Mouse (Mus musculus) CH12.LX (cell line): ENCODE results near the gene Tlk2. TPM values are rescaled to one million over a fixed set of nuclear protein-coding genes. Genes with fewer than 3 reads are reported as not detected.

Experiments
- DNase-seq: peaks from one replicate; pipeline ENCODE4 v3.0.0-alpha.2; 2013; ENCODE audit errors: extremely low read depth
- H3K27ac ChIP-seq: 2 replicates; pipeline ENCODE4 v1.5.1; 2012; ENCODE audit warnings: low read depth, mild to moderate bottlenecking, control low read depth, moderate library complexity; ENCODE audit not compliant: insufficient read depth
- H3K27me3 ChIP-seq: replicated peaks from 2 replicates; pipeline ENCODE3; 2012; ENCODE audit warnings: inconsistent platforms
- H3K36me3 ChIP-seq, 2 experiments: replicated peaks in 1 of 2; 2 replicates each; pipeline versions ENCODE3 to v1.6.1; 2012; ENCODE audit warnings: inconsistent platforms in 1 of 2, low read length in 1 of 2, mild to moderate bottlenecking in 1 of 2, mixed read lengths in 1 of 2, moderate library complexity in 1 of 2; ENCODE audit not compliant: control insufficient read depth in 1 of 2, insufficient read depth in 1 of 2
- H3K4me1 ChIP-seq, 2 experiments: 2 replicates each; pipeline ENCODE4 v1.6.1; 2012; ENCODE audit warnings: inconsistent platforms in 1 of 2, moderate library complexity in 1 of 2; ENCODE audit not compliant: insufficient read depth in 2 of 2, control insufficient read depth in 1 of 2
- H3K4me2 ChIP-seq: 2 replicates; pipeline ENCODE4 v1.6.1; 2012; ENCODE audit warnings: low read depth, mild to moderate bottlenecking, control low read depth; ENCODE audit not compliant: poor library complexity, insufficient read depth, severe bottlenecking
- H3K4me3 ChIP-seq, 3 experiments: fragments of 150-350 bp in 1 of 3; sonication (generic) in 1 of 3; replicated peaks in 1 of 3; 2 replicates each; pipeline versions ENCODE3 to v1.5.1; 2011 to 2012; ENCODE audit warnings: low read depth in 2 of 3, low read length in 2 of 3, mild to moderate bottlenecking in 2 of 3, moderate library complexity in 2 of 3, control low read depth in 1 of 3, improper control_type of control experiment in 1 of 3, inconsistent platforms in 1 of 3, mixed read lengths in 1 of 3; ENCODE audit not compliant: poor library complexity in 1 of 3
- H3K79me2 ChIP-seq: replicated peaks from 2 replicates; pipeline ENCODE4 v1.6.1; 2012; ENCODE audit warnings: mild to moderate bottlenecking, moderate library complexity; ENCODE audit not compliant: control insufficient read depth, poor library complexity, insufficient read depth, severe bottlenecking; ENCODE audit errors: extremely low read depth
- H3K9ac ChIP-seq: 2 replicates; pipeline ENCODE4 v1.6.1; 2012; ENCODE audit warnings: low read depth, mild to moderate bottlenecking, control low read depth, moderate library complexity; ENCODE audit not compliant: insufficient read depth
- H3K9me3 ChIP-seq: replicated peaks from 2 replicates; pipeline ENCODE3; 2012; ENCODE audit warnings: low read length, inconsistent platforms, mixed read lengths
- BHLHE40 ChIP-seq: IDR thresholded peaks from 2 replicates; pipeline ENCODE4 v1.6.1; 2011; ENCODE audit warnings: mild to moderate bottlenecking, low read depth, low read length, improper control_type of control experiment
- E2F4 ChIP-seq: IDR thresholded peaks from 2 replicates; pipeline ENCODE4 v1.6.1; 2011; ENCODE audit warnings: low read depth, low read length, improper control_type of control experiment; ENCODE audit not compliant: insufficient replicate concordance
- EP300 ChIP-seq: IDR thresholded peaks from 2 replicates; pipeline ENCODE4 v1.6.1; 2011; ENCODE audit warnings: low read length, improper control_type of control experiment
- HCFC1 ChIP-seq: IDR thresholded peaks from 2 replicates; pipeline ENCODE4 v1.6.1; 2012; ENCODE audit warnings: low read depth, mild to moderate bottlenecking, inconsistent platforms, low read length, improper control_type of control experiment
- JUND ChIP-seq: conservative IDR thresholded peaks from 2 replicates; pipeline ENCODE4 v1.6.1; 2011; ENCODE audit warnings: low read depth, low read length, improper control_type of control experiment
- KAT2A ChIP-seq: IDR thresholded peaks from 2 replicates; pipeline ENCODE4 v1.6.1; 2012; ENCODE audit warnings: low read length, improper control_type of control experiment, inconsistent platforms; ENCODE audit not compliant: insufficient replicate concordance
- MAFK ChIP-seq: IDR thresholded peaks from 2 replicates; pipeline ENCODE4 v1.6.1; 2011; ENCODE audit warnings: low read length, improper control_type of control experiment; ENCODE audit not compliant: insufficient replicate concordance
- MEF2A ChIP-seq: IDR thresholded peaks from 2 replicates; pipeline ENCODE4 v1.6.1; 2014; ENCODE audit warnings: low read depth, mild to moderate bottlenecking, inconsistent platforms, low read length, improper control_type of control experiment, borderline replicate concordance
- RCOR1 ChIP-seq: conservative IDR thresholded peaks from 2 replicates; pipeline ENCODE4 v1.6.1; 2012; ENCODE audit warnings: low read depth, mild to moderate bottlenecking, inconsistent platforms, low read length, improper control_type of control experiment
- TBP ChIP-seq: conservative IDR thresholded peaks from 2 replicates; pipeline ENCODE4 v1.6.1; 2011; ENCODE audit warnings: low read depth, low read length, improper control_type of control experiment
- USF1 ChIP-seq: IDR thresholded peaks from 2 replicates; pipeline ENCODE4 v1.6.1; 2014; ENCODE audit warnings: low read depth, mild to moderate bottlenecking, inconsistent platforms, low read length, improper control_type of control experiment
- ZKSCAN1 ChIP-seq: IDR thresholded peaks from 2 replicates; pipeline ENCODE4 v1.6.1; 2012; ENCODE audit warnings: low read depth, inconsistent platforms, low read length, improper control_type of control experiment, borderline replicate concordance
- ZMIZ1 ChIP-seq: IDR thresholded peaks from 2 replicates; pipeline ENCODE4 v1.6.1; 2012; ENCODE audit warnings: low read depth, mild to moderate bottlenecking, inconsistent platforms, low read length, improper control_type of control experiment
- dilution Hi-C: fragments of 300-500 bp; cut with MboI; formaldehyde crosslinking; loops from 2 replicates; pipeline ENCODE4 v1.14.3; 2020; ENCODE audit warnings: low sequenced_read_pairs; ENCODE audit not compliant: extremely low pct_unique_long_range_greater_than_20kb, extremely low pct_ligation_motif_present
- in situ Hi-C: fragments of 300-500 bp; cut with MboI; formaldehyde crosslinking; loops from 3 replicates; pipeline ENCODE4 v1.14.3; 2019; ENCODE audit warnings: low sequenced_read_pairs, low pct_ligation_motif_present, low pct_unique_long_range_greater_than_20kb, mixed read lengths
- polyA plus RNA-seq: library from polyadenylated mRNA; unstranded; fragments of >175 nt; gene quantifications from 2 replicates; pipeline ENCODE4 v1.2.1, GENCODE M21; 2012; ENCODE audit warnings: low read depth; ENCODE audit not compliant: insufficient read length
- total RNA-seq, 2 experiments: library from RNA; depleted of rRNA; stranded (reverse); fragments of 300-350 nt in 1 of 2; fragments of >200 nt in 1 of 2; gene quantifications; 2 replicates each; pipeline ENCODE4 v1.2.3; 2012 to 2014

Gene Tlk2
- total and polyA plus RNA-seq, 3 experiments, result 78.0 to 90.6 (median 85.1) TPM

DNA sequence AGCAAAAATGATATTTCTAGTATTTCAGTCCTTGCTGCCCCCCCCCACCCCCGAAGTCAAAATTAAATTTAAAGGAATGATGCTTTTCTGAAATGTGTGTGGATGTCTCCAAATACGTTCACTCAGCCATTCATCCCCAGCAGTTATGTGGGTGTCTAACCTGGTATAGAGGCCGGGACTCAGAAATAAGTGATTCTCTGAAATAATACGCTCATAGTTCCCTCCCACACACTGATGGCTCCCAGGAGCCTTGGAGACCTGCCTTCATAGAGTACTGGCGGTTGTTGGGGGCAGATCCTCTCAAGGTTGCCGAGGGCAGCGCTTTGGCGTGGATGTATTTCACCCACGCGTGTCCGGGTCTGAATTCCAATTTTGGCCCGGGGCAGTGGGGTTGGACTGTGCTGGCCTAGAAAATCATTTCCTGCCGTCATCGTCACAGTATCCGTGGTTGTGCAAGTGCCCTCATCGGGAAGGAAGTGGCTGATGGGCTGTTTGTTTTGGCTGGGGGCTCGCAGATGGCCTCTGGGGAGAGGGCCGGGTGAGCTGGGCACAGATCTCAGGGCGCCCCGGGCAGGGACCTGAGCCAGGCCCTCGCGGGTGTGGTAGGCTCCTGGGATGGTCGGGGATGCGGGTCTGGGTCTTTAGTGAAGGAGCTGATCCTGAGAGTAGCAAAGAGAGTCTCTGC, 132.8 kb downstream of the Tlk2 start:
- Histone ChIP-seq H3K9ac (no peak overlapping the region), H3K27ac (no peak overlapping the region), H3K36me3 (no peaks in the 10 kb centered on the region), H3K4me3 (no peak overlapping the region), H3K27me3 (no peaks in the 10 kb centered on the region), H3K79me2 (no peaks in the 10 kb centered on the region), H3K4me2 (no peak overlapping the region), H3K9me3 (no peaks in the 10 kb centered on the region), H3K4me1 (peaks cover 0 to 3% of the 10 kb centered on the region in 2 experiments; a peak in 1 of 4 replicates)
- TF ChIP-seq MAFK (no peak), USF1 (no peak), ZMIZ1 (no peak), HCFC1 (no peak), E2F4 (no peak), EP300 (no peak), BHLHE40 (no peak), JUND (no peak), KAT2A (no peak), TBP (no peak)
- dilution Hi-C loops, result no loop called here
- in situ Hi-C loops, result no loop called here
- no peak for DNase-seq

DNA sequence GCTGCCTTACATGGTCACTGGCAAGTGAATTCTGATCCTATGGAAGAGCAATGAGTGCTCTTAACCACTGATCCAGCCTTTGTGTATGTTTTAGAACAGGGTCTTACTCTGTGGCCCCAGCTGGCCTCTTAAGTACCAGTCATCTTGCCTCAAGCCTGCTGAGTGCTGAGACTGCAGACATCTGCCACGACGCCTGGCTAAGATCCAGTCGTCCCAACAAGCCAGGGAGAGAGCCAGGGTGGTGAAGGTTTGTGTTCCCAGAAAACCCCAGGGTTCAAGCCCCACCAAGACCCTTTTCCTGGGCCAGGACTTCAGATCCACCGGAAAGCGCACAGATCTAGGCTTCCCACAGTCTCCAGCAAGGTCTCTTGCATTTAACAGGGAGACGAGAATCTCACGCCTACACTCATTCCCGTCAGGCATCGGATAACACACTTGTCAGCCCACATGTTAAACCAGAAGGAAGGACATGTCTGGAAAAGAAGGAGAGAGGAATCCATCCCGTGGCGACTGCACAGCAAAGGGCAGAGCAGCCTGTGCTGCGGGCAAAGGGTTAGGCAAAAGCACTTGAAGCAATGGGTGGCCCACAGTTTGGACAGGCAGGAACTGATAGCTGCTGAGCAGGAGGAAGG, 133.8 kb downstream of the Tlk2 start:
- in situ Hi-C loops, result no loop called here
- H3K4me2 ChIP-seq, result no peak overlapping the region
- no peaks in the 10 kb centered on the region for H3K9me3 ChIP-seq
- H3K27ac ChIP-seq, result no peak overlapping the region
- H3K4me3 ChIP-seq, result no peak overlapping the region
- no peak for TF ChIP-seq ZKSCAN1
- TF ChIP-seq RCOR1, result no peak
- no peak for TF ChIP-seq MEF2A
- no peak for DNase-seq
- dilution Hi-C loops, result no loop called here
- peaks cover 0 to 3% of the 10 kb centered on the region in 2 experiments; a peak in 1 of 4 replicates for H3K4me1 ChIP-seq
- H3K27me3 ChIP-seq, result no peaks in the 10 kb centered on the region
- H3K9ac ChIP-seq, result no peak overlapping the region
- H3K36me3 ChIP-seq, result no peaks in the 10 kb centered on the region
- no peaks in the 10 kb centered on the region for H3K79me2 ChIP-seq
